Mouse (Mus musculus) C2C12 (cell line): ENCODE measurements around the gene Ddx60. TPM values are rescaled to one million over a fixed set of nuclear protein-coding genes. Genes with fewer than 3 reads are reported as not detected.

Experiments
- H3K27me3 ChIP-seq: one replicate; pipeline ENCODE4 v1.6.1; 2011; ENCODE audit not compliant: control insufficient read depth, insufficient read depth, insufficient read length
- H3K36me3 ChIP-seq: one replicate; pipeline ENCODE4 v1.6.1; 2011; ENCODE audit not compliant: control insufficient read depth, insufficient read depth
- H3K4me3 ChIP-seq: one replicate; pipeline ENCODE4 v1.5.1; 2011; ENCODE audit warnings: mild to moderate bottlenecking, control low read depth; ENCODE audit not compliant: poor library complexity, insufficient read depth, severe bottlenecking
- H3K79me2 ChIP-seq: one replicate; pipeline ENCODE4 v1.6.1; 2011; ENCODE audit not compliant: control insufficient read depth, insufficient read depth
- H3K79me3 ChIP-seq: one replicate; pipeline ENCODE4 v1.6.1; 2011; ENCODE audit warnings: low read depth, control low read depth
- H3ac ChIP-seq: one replicate; pipeline ENCODE3; 2011; ENCODE audit warnings: low read depth; ENCODE audit not compliant: control insufficient read depth, insufficient read length
- CEBPB ChIP-seq: IDR thresholded peaks from one replicate; pipeline ENCODE4 v1.6.1; 2011; ENCODE audit warnings: low read depth, mild to moderate bottlenecking, control low read depth, moderate library complexity
- CTCF ChIP-seq: IDR thresholded peaks from one replicate; pipeline ENCODE4 v1.5.1; 2011; ENCODE audit not compliant: control insufficient read depth, insufficient read depth, insufficient read length
- FOSL1 ChIP-seq: IDR thresholded peaks from one replicate; pipeline ENCODE4 v1.8.0; 2011; ENCODE audit warnings: mild to moderate bottlenecking, low read length; ENCODE audit not compliant: poor library complexity, insufficient read depth, severe bottlenecking
- MAX ChIP-seq: IDR thresholded peaks from one replicate; pipeline ENCODE4 v1.6.1; 2011; ENCODE audit warnings: mild to moderate bottlenecking, control low read depth
- MYOD1 ChIP-seq: IDR thresholded peaks from one replicate; pipeline ENCODE4 v1.6.1; 2011; ENCODE audit warnings: low read depth; ENCODE audit not compliant: control insufficient read depth, insufficient read length
- MYOG ChIP-seq: IDR thresholded peaks from one replicate; pipeline ENCODE4 v1.6.1; 2011; ENCODE audit not compliant: control insufficient read depth, insufficient read length; ENCODE audit errors: extremely low read depth
- USF1 ChIP-seq: IDR thresholded peaks from one replicate; pipeline ENCODE4 v1.6.1; 2011; ENCODE audit warnings: low read depth, mild to moderate bottlenecking, control low read depth, moderate library complexity
- long read RNA-seq, 2 experiments: library from polyadenylated mRNA; unstranded; transcript quantifications; one replicate each; pipeline ENCODE4 v2.0.0; 2019 to 2020
- polyA plus RNA-seq: library from polyadenylated mRNA; unstranded; fragments of >200 nt; fragmentation: generic; extraction: Trizol; gene quantifications from one replicate; pipeline ENCODE4 v1.2.1, GENCODE M21; 2012; ENCODE audit warnings: missing spikeins

The Ddx60 gene
- polyA plus RNA-seq, result not detected
- long read RNA-seq, experiment 1, result 0 reads
- long read RNA-seq, experiment 2, result 0 reads

GRCm38 (mm10) chr8:61927777-61928494 lies at the start of gene Ddx60:
Gene Ddx60, plus strand, starts transcription at chr8:61928087.
- TF ChIP-seq CTCF (no peak), MYOD1 (no peak), FOSL1 (no peak), MYOG (no peak), CEBPB (no peak), USF1 (no peak), MAX (no peak)
- H3ac ChIP-seq, result peak within 1 kb of the TSS; percentile 65
- H3K27me3 ChIP-seq, result no peaks in the 10 kb centered on the region
- no peaks in the 10 kb centered on the region for H3K79me3 ChIP-seq
- H3K79me2 ChIP-seq, result no peaks in the 10 kb centered on the region
- no peaks in the 10 kb centered on the region for H3K36me3 ChIP-seq
- H3K4me3 ChIP-seq, result peak within 1 kb of the TSS; percentile 29

- H3K79me2 ChIP-seq, result no peaks in the 10 kb centered on the region
- H3K36me3 ChIP-seq, result no peaks in the 10 kb centered on the region
- no peak overlapping the region for H3K4me3 ChIP-seq
- H3K27me3 ChIP-seq, result peaks cover 7% of the 10 kb centered on the region
- no peak overlapping the region for H3ac ChIP-seq
- TF ChIP-seq CEBPB, result no peak
- no peak for TF ChIP-seq FOSL1
- TF ChIP-seq USF1, result no peak
- TF ChIP-seq CTCF, result no peak
- no peak for TF ChIP-seq MAX
- no peak for TF ChIP-seq MYOD1
- no peak for TF ChIP-seq MYOG
- no peaks in the 10 kb centered on the region for H3K79me3 ChIP-seq
These were observed 33.8 kb upstream of the Ddx60 start for GRCm38 (mm10) chr8:61894062-61894461.

- Histone ChIP-seq H3K4me3 (no peak overlapping the region), H3ac (no peak overlapping the region), H3K36me3 (no peaks in the 10 kb centered on the region), H3K79me2 (no peaks in the 10 kb centered on the region), H3K27me3 (peaks cover 7% of the 10 kb centered on the region), H3K79me3 (no peaks in the 10 kb centered on the region)
- TF ChIP-seq FOSL1, result no peak
- no peak for TF ChIP-seq USF1
- no peak for TF ChIP-seq MYOG
- TF ChIP-seq MYOD1, result no peak
- TF ChIP-seq CEBPB, result no peak
- TF ChIP-seq CTCF, result no peak
- no peak for TF ChIP-seq MAX
These were observed 31.1 kb upstream of the Ddx60 start for GRCm38 (mm10) chr8:61896742-61897141.

- H3K4me3 ChIP-seq, result no peak overlapping the region
- no peaks in the 10 kb centered on the region for H3K79me2 ChIP-seq
- H3K36me3 ChIP-seq, result no peaks in the 10 kb centered on the region
- H3ac ChIP-seq, result no peak overlapping the region
- peaks cover 7% of the 10 kb centered on the region for H3K27me3 ChIP-seq
- no peaks in the 10 kb centered on the region for H3K79me3 ChIP-seq
- no peak for TF ChIP-seq FOSL1
- TF ChIP-seq CEBPB, result no peak
- no peak for TF ChIP-seq MAX
- TF ChIP-seq MYOG, result no peak
- TF ChIP-seq MYOD1, result no peak
- TF ChIP-seq USF1, result no peak
- no peak for TF ChIP-seq CTCF
These were observed 30.5 kb upstream of the Ddx60 start for GRCm38 (mm10) chr8:61897402-61897801.

- H3ac ChIP-seq, result no peak overlapping the region
- TF ChIP-seq FOSL1, result no peak
- TF ChIP-seq CEBPB, result no peak
- no peak for TF ChIP-seq CTCF
- no peak for TF ChIP-seq MAX
- no peak for TF ChIP-seq USF1
- TF ChIP-seq MYOG, result no peak
- TF ChIP-seq MYOD1, result no peak
- no peak overlapping the region for H3K4me3 ChIP-seq
- peaks cover 3% of the 10 kb centered on the region for H3K27me3 ChIP-seq
- no peaks in the 10 kb centered on the region for H3K79me3 ChIP-seq
- no peaks in the 10 kb centered on the region for H3K79me2 ChIP-seq
- no peaks in the 10 kb centered on the region for H3K36me3 ChIP-seq
These were observed 26.7 kb upstream of the Ddx60 start for GRCm38 (mm10) chr8:61901028-61901717.
